Mouse (Mus musculus): Measurements from ENCODE around the gene Gm36028.

Gm36028 gene

GRCm38 (mm10) chr16:37860213-37860612 lies 733 bp downstream of the Gm36028 start:
- DNase-seq (ENCODE audit: low spot score in 2 of 2), result no peak

- no peak for DNase-seq (ENCODE audit: low spot score in 2 of 2)
Measured at GRCm38 (mm10) chr16:37857495-37857894, 3.5 kb downstream of the Gm36028 start.

GRCm38 (mm10) chr16:37856327-37856726 lies 4.6 kb downstream of the Gm36028 start:
- no peak for DNase-seq (ENCODE audit: low spot score in 2 of 2)

GRCm38 (mm10) chr16:37855583-37855982 lies 5.4 kb downstream of the Gm36028 start:
- no peak for DNase-seq (ENCODE audit: low spot score in 2 of 2)

GRCm38 (mm10) chr16:37854593-37854992 lies 6.4 kb downstream of the Gm36028 start:
- DNase-seq (ENCODE audit: low spot score in 2 of 2), result no peak

GRCm38 (mm10) chr16:37854054-37854453 lies 6.9 kb downstream of the Gm36028 start:
- DNase-seq (ENCODE audit: low spot score in 2 of 2), result no peak

- no peak for DNase-seq (ENCODE audit: low spot score in 2 of 2)
Measured at GRCm38 (mm10) chr16:37853279-37853678, 7.7 kb downstream of the Gm36028 start.

GRCm38 (mm10) chr16:37851366-37851765 lies 9.6 kb downstream of the Gm36028 start:
- DNase-seq (ENCODE audit: low spot score in 2 of 2), result no peak

GRCm38 (mm10) chr16:37847081-37847480 lies 13.9 kb downstream of the Gm36028 start:
- DNase-seq (ENCODE audit: low spot score in 2 of 2), result no peak

- no peak for DNase-seq (ENCODE audit: low spot score in 2 of 2)
Measured at GRCm38 (mm10) chr16:37845202-37845925, 15.6 kb downstream of the Gm36028 start.

- no peak for DNase-seq (ENCODE audit: low spot score in 2 of 2)
Measured at GRCm38 (mm10) chr16:37843740-37844139, 17.2 kb downstream of the Gm36028 start.

- DNase-seq (ENCODE audit: low spot score in 2 of 2), result no peak
Measured at GRCm38 (mm10) chr16:37842439-37842838, 18.5 kb downstream of the Gm36028 start.

- no peak for DNase-seq (ENCODE audit: low spot score in 2 of 2)
Measured at GRCm38 (mm10) chr16:37837571-37837970, 23.4 kb downstream of the Gm36028 start.

- DNase-seq (ENCODE audit: low spot score in 2 of 2), result no peak
Measured at GRCm38 (mm10) chr16:37831041-37831440, 29.9 kb downstream of the Gm36028 start.

GRCm38 (mm10) chr16:37826286-37826685 lies 34.7 kb downstream of the Gm36028 start:
- no peak for DNase-seq (ENCODE audit: low spot score in 2 of 2)

- no peak for DNase-seq (ENCODE audit: low spot score in 2 of 2)
Measured at GRCm38 (mm10) chr16:37824778-37825505, 36.0 kb downstream of the Gm36028 start.

GRCm38 (mm10) chr16:37823949-37824348 lies 37.0 kb downstream of the Gm36028 start:
- peak in 1 of 2 experiments; percentile 73 for DNase-seq (ENCODE audit: low spot score in 2 of 2)

GRCm38 (mm10) chr16:37817986-37818385 lies 43.0 kb downstream of the Gm36028 start:
- DNase-seq (ENCODE audit: low spot score in 2 of 2), result no peak

GRCm38 (mm10) chr16:37814383-37814971 lies 46.5 kb downstream of the Gm36028 start:
- peak; percentile 45 to 72 for DNase-seq (ENCODE audit: low spot score in 2 of 2)

- DNase-seq (ENCODE audit: low spot score in 2 of 2), result no peak
Measured at GRCm38 (mm10) chr16:37813691-37814382, 47.1 kb downstream of the Gm36028 start.

GRCm38 (mm10) chr16:37812474-37812886 lies 48.5 kb downstream of the Gm36028 start:
- DNase-seq (ENCODE audit: low spot score in 2 of 2), result peak in 1 of 2 experiments; percentile 24

GRCm38 (mm10) chr16:37811874-37812273 lies 49.1 kb downstream of the Gm36028 start:
- DNase-seq (ENCODE audit: low spot score in 2 of 2), result no peak

Measured in cerebellum, postnatal 4 days (tissue).